9 mouse cellular contexts compared by ENCODE assay signal in the genomic region with DNA sequence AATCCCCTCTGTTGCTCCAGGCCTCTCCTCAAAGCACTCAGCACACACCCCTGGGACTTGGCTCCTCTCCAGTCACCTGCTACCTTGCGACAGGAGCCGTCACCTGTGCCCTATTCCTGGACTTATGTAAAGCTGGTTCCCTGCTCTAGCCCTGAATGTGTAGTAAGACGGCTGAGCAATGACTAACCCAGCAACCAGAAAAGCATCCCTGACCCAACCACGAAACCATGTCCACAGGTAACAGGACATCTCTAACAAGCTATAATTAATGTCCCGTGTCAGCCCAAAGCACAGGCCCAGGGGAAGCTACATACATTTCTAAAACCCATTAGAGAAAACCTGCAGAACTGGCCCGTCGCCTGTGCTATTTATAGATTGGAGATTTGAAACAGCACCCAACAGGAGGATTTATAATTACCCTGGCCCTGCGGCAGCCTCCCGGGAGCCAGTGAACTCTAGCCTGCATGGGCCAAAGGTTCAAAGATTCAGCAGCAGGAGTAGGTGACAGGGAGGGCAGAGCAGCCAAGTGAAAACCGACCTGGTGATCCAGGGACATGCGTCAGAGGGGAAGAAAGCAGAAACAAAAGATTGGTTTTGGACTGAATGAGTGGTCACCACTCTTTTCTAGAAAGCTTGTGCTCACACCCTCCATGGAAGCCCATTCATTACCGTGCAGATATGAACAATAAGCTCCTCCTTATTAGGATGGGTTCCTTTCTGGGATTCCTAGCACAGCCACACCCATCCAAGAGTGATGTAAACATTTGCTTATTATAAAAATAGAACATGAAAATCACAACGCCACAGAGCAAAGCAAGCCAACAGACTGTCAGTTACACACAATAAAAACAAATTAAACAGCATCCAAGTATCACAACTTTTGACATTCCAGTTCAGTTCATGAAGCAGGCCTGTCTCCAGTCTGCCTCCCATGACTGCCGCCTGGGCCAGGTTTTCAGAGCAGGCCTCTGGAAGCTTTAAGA. TPM values are rescaled to one million over a fixed set of nuclear protein-coding genes. Genes with fewer than 3 reads are reported as not detected.
DNase-seq lines count a peak whose midpoint lies in the region; ATAC-seq lines count a peak whose summit lies in the region.
"Had no signal": no experiment of that assay in that cellular context is flagged by ENCODE, and none has a peak within 500 bp of the region (broad histone marks: within the 10 kb centered on the region; RNA-seq: fewer than 3 reads in every experiment).

No protein-coding gene starts in this region.

- H3K9me3 ChIP-seq in midbrain, embryonic 10.5 days (replicated peaks): no peaks in the 10 kb centered on the region
- no peaks in the 10 kb centered on the region for H3K9me3 ChIP-seq in midbrain, embryonic 11.5 days (ENCODE audit: control insufficient read depth, low read length)
- H3K9me3 ChIP-seq in lung, embryonic 15.5 days: no peaks in the 10 kb centered on the region

- WGBS in midbrain, embryonic 10.5 days: 67% methylated on average over 14 of the region's 14 CpGs
- WGBS in midbrain, embryonic 11.5 days: 63% methylated on average over 14 of the region's 14 CpGs
- WGBS in lung, embryonic 15.5 days: 25% methylated on average over 14 of the region's 14 CpGs

- no peak overlapping the region for H3K4me2 ChIP-seq in midbrain, embryonic 11.5 days
- peak overlapping the region; percentile 12; the same call in 1 of the 2 replicates for H3K4me2 ChIP-seq in lung, embryonic 15.5 days

- H3K27ac ChIP-seq in midbrain, embryonic 10.5 days (replicated peaks): peak overlapping the region; percentile 59; the same call in 1 of the 2 replicates
- no peak overlapping the region for H3K27ac ChIP-seq in midbrain, embryonic 11.5 days (ENCODE audit: low read depth, low read length)
- peak overlapping the region; percentile 56 for H3K27ac ChIP-seq in lung, embryonic 15.5 days

- peaks cover 38% of the 10 kb centered on the region for H3K4me1 ChIP-seq in midbrain, embryonic 10.5 days
- H3K4me1 ChIP-seq in midbrain, embryonic 11.5 days (ENCODE audit: control insufficient read depth, insufficient read depth, low read length): peaks cover 8% of the 10 kb centered on the region
- peaks cover 20% of the 10 kb centered on the region for H3K4me1 ChIP-seq in lung, embryonic 15.5 days

- no peaks in the 10 kb centered on the region for H3K27me3 ChIP-seq in midbrain, embryonic 10.5 days (ENCODE audit: low read depth, poor library complexity, severe bottlenecking)
- no peaks in the 10 kb centered on the region for H3K27me3 ChIP-seq in midbrain, embryonic 11.5 days (ENCODE audit: control insufficient read depth, insufficient read depth, low read length)
- no peaks in the 10 kb centered on the region for H3K27me3 ChIP-seq in lung, embryonic 15.5 days

- H3K9ac ChIP-seq in midbrain, embryonic 11.5 days (ENCODE audit: low read length): no peak overlapping the region
- no peak overlapping the region for H3K9ac ChIP-seq in lung, embryonic 15.5 days

- ATAC-seq in midbrain, embryonic 11.5 days (ENCODE audit: low FRiP score): no peak
- ATAC-seq in lung, embryonic 15.5 days (ENCODE audit: borderline replicate concordance, extremely low read depth, low FRiP score, low TSS enrichment): peak; percentile 27; the same call in 1 of the 2 replicates
- no peak for ATAC-seq in megakaryocyte-erythroid progenitor cell, adult 5-6 weeks (replicated peaks; ENCODE audit: low FRiP score, low TSS enrichment, poor library complexity, severe bottlenecking)

- DNase-seq in midbrain, embryonic 10.5 days (ENCODE audit: low spot score): no peak
- no peak for DNase-seq in midbrain, embryonic 11.5 days (ENCODE audit: low spot score, missing footprints)
- DNase-seq in heart, adult 18-20 months: peak; percentile 65 to 68
- peak; percentile 92 to 94 for DNase-seq in kidney, adult 8-10 months
- no peak for DNase-seq in frontal cortex, postnatal 25 days (ENCODE audit: low spot score in 2 of 2)
- DNase-seq in embryo, embryonic 9.5 days (ENCODE audit: extremely low spot score): no peak

- H3K36me3 ChIP-seq in midbrain, embryonic 10.5 days: no peaks in the 10 kb centered on the region
- no peaks in the 10 kb centered on the region for H3K36me3 ChIP-seq in midbrain, embryonic 11.5 days (ENCODE audit: control insufficient read depth, insufficient read depth, low read length)
- no peaks in the 10 kb centered on the region for H3K36me3 ChIP-seq in lung, embryonic 15.5 days

- no peak overlapping the region for H3K4me3 ChIP-seq in midbrain, embryonic 10.5 days
- no peak overlapping the region for H3K4me3 ChIP-seq in midbrain, embryonic 11.5 days (ENCODE audit: low read depth, low read length)
- no peak overlapping the region for H3K4me3 ChIP-seq in lung, embryonic 15.5 days

RNA-seq across cellular contexts. Expression of a gene that starts 20.5 kb away (rescaled TPM):
- polyA plus RNA-seq in midbrain, embryonic 10.5 days (2016; fragmentation: Nextera tagmentation; extraction: Ambion mirVana): 1.7 and 1.8 TPM in 2 replicates
- 2.2 and 2.6 TPM in 2 replicates for polyA plus RNA-seq in midbrain, embryonic 11.5 days (2014; fragmentation: Nextera tagmentation; extraction: Ambion mirVana)
- 10 to 100 TPM; 11.3 to 12.8 TPM for total RNA-seq in heart, adult 18-20 months (2021)
- polyA plus RNA-seq in lung, embryonic 15.5 days (2015; fragmentation: Nextera tagmentation; extraction: Ambion mirVana): 2.6 and 3.0 TPM in 2 replicates
- 0.32 and 1.2 TPM in 2 replicates for total RNA-seq in megakaryocyte-erythroid progenitor cell, adult 5-6 weeks (2014; fragmentation: Nextera tagmentation)
- 1.1 and 1.7 TPM in 2 replicates for total RNA-seq in megakaryocyte-erythroid progenitor cell, adult 5-6 weeks (2017)

RNA-seq across cellular contexts. Expression of a gene that starts 35.9 kb away (rescaled TPM):
- polyA plus RNA-seq in midbrain, embryonic 10.5 days (2016; fragmentation: Nextera tagmentation; extraction: Ambion mirVana): 72.8 and 79.1 TPM in 2 replicates
- polyA plus RNA-seq in midbrain, embryonic 11.5 days (2014; fragmentation: Nextera tagmentation; extraction: Ambion mirVana): 70.3 and 74.3 TPM in 2 replicates
- 10 to 100 TPM; 14.4 to 17.6 TPM for total RNA-seq in heart, adult 18-20 months (2021)
- 147 and 151 TPM in 2 replicates for polyA plus RNA-seq in lung, embryonic 15.5 days (2015; fragmentation: Nextera tagmentation; extraction: Ambion mirVana)
- total RNA-seq in megakaryocyte-erythroid progenitor cell, adult 5-6 weeks (2014; fragmentation: Nextera tagmentation): 4.9 and 5.8 TPM in 2 replicates
- 1.4 and 7.3 TPM in 2 replicates for total RNA-seq in megakaryocyte-erythroid progenitor cell, adult 5-6 weeks (2017)

RNA-seq across cellular contexts. Expression of a gene that starts 53.1 kb away (rescaled TPM):
- not detected in 2 replicates for polyA plus RNA-seq in midbrain, embryonic 10.5 days (2016; fragmentation: Nextera tagmentation; extraction: Ambion mirVana)
- polyA plus RNA-seq in midbrain, embryonic 11.5 days (2014; fragmentation: Nextera tagmentation; extraction: Ambion mirVana): not detected in 2 replicates
- total RNA-seq in heart, adult 18-20 months (2021): not detected
- not detected in 2 replicates for polyA plus RNA-seq in lung, embryonic 15.5 days (2015; fragmentation: Nextera tagmentation; extraction: Ambion mirVana)
- not detected in 2 replicates for total RNA-seq in megakaryocyte-erythroid progenitor cell, adult 5-6 weeks (2014; fragmentation: Nextera tagmentation)
- not detected in 2 replicates for total RNA-seq in megakaryocyte-erythroid progenitor cell, adult 5-6 weeks (2017)
- total RNA-seq: ES-E14 had no signal

RNA-seq across cellular contexts. Expression of a gene that starts 53.8 kb away (rescaled TPM):
- not detected in 2 replicates for polyA plus RNA-seq in midbrain, embryonic 10.5 days (2016; fragmentation: Nextera tagmentation; extraction: Ambion mirVana)
- not detected in 2 replicates for polyA plus RNA-seq in midbrain, embryonic 11.5 days (2014; fragmentation: Nextera tagmentation; extraction: Ambion mirVana)
- not detected for total RNA-seq in heart, adult 18-20 months (2021)
- polyA plus RNA-seq in lung, embryonic 15.5 days (2015; fragmentation: Nextera tagmentation; extraction: Ambion mirVana): not detected in 2 replicates
- total RNA-seq in megakaryocyte-erythroid progenitor cell, adult 5-6 weeks (2014; fragmentation: Nextera tagmentation): not detected in 2 replicates
- total RNA-seq in megakaryocyte-erythroid progenitor cell, adult 5-6 weeks (2017): not detected in 2 replicates
- total RNA-seq: ES-E14 had no signal

Comparison
In these comparisons a context has a peak if more than half of its experiments do, and no peak if none do; other contexts are left out.
1. DNase-seq: peak in heart, adult 18-20 months (2 of 2) and kidney, adult 8-10 months (2 of 2); none in midbrain, embryonic 10.5 days (single experiment), midbrain, embryonic 11.5 days (single experiment), frontal cortex, postnatal 25 days (0 of 2) and embryo, embryonic 9.5 days (single experiment).